Mouse (Mus musculus): ENCODE measurements at regions not wholly inside any gene's neighbourhood (a gene's known extent, or its start where the extent isn't known, plus 50 kb on each side); places are given as distances from the start of the nearest gene placed in this dataset.
A peak's percentile ranks its signal among the peaks of the same experiment; 100 is the strongest.

- peak overlapping the region; percentile 41 for H3K4me3 ChIP-seq
- no peak overlapping the region for H3K27ac ChIP-seq
- under 1% methylated on average over 40 of the region's 40 CpGs for WGBS
- H3K27me3 ChIP-seq: peaks cover 4% of the 10 kb centered on the region; the same call in 1 of the 2 replicates
- 0 out of 2 replicates have a peak, but pooled peaks cover 2% of the 10 kb centered on the region for H3K4me1 ChIP-seq
- peak; percentile 76 for ATAC-seq (ENCODE audit: insufficient number of reproducible peaks, insufficient read depth, low FRiP score, low TSS enrichment)
- H3K4me2 ChIP-seq (replicated peaks): peak overlapping the region; percentile 83
- H3K9me3 ChIP-seq: no peaks in the 10 kb centered on the region
- no peaks in the 10 kb centered on the region for H3K36me3 ChIP-seq
- H3K9ac ChIP-seq: peak overlapping the region; percentile 50
Observed at GRCm38 (mm10) chr1:177322745-177323299, 64.8 kb upstream of the Akt3 start.

GRCm38 (mm10) chr1:177322307-177322685 lies 64.3 kb upstream of the Akt3 start:
- Histone ChIP-seq H3K9me3 (no peaks in the 10 kb centered on the region), H3K36me3 (no peaks in the 10 kb centered on the region), H3K4me1 (0 out of 2 replicates have a peak, but pooled peaks cover 2% of the 10 kb centered on the region), H3K27ac (no peak overlapping the region), H3K9ac (peak overlapping the region; percentile 50; the same call in 1 of the 2 replicates), H3K4me3 (peak overlapping the region; percentile 41), H3K27me3 (peaks cover 4% of the 10 kb centered on the region; the same call in 1 of the 2 replicates), H3K4me2 (replicated peaks) (peak overlapping the region; percentile 83)
- peak; percentile 26; the same call in 1 of the 2 replicates for ATAC-seq (ENCODE audit: insufficient number of reproducible peaks, insufficient read depth, low FRiP score, low TSS enrichment)
- WGBS: 4% methylated on average over 6 of the region's 6 CpGs

- Histone ChIP-seq H3K9ac (no peak overlapping the region), H3K9me3 (no peaks in the 10 kb centered on the region), H3K4me3 (no peak overlapping the region), H3K4me2 (replicated peaks) (no peak overlapping the region), H3K27ac (no peak overlapping the region), H3K27me3 (peaks cover 4% of the 10 kb centered on the region; the same call in 1 of the 2 replicates), H3K36me3 (no peaks in the 10 kb centered on the region), H3K4me1 (0 out of 2 replicates have a peak, but pooled peaks cover 2% of the 10 kb centered on the region)
- 40% methylated on average over 5 of the region's 5 CpGs for WGBS
- ATAC-seq (ENCODE audit: insufficient number of reproducible peaks, insufficient read depth, low FRiP score, low TSS enrichment): peak; percentile 43; the same call in 1 of the 2 replicates
Observed at GRCm38 (mm10) chr1:177321655-177322306, 63.8 kb upstream of the Akt3 start.

GRCm38 (mm10) chr1:177308213-177308872 lies 50.3 kb upstream of the Akt3 start:
- Histone ChIP-seq H3K4me2 (replicated peaks) (no peak overlapping the region), H3K27ac (no peak overlapping the region), H3K4me1 (no peaks in the 10 kb centered on the region), H3K4me3 (no peak overlapping the region), H3K9me3 (no peaks in the 10 kb centered on the region), H3K9ac (no peak overlapping the region), H3K36me3 (no peaks in the 10 kb centered on the region), H3K27me3 (no peaks in the 10 kb centered on the region)
- 22% methylated on average over 5 of the region's 5 CpGs for WGBS
- no peak for ATAC-seq (ENCODE audit: insufficient number of reproducible peaks, insufficient read depth, low FRiP score, low TSS enrichment)

Data from embryonic facial prominence, embryonic 12.5 days (tissue).